Mouse (Mus musculus) kidney, embryonic 16.5 days (tissue): ENCODE measurements around the gene Acot8. TPM values are rescaled to one million over a fixed set of nuclear protein-coding genes. Genes with fewer than 3 reads are reported as not detected.

ENCODE experiments used
- ATAC-seq: fragments of 200-750 bp; cut with Nextera tagmentation; 2 replicates; pipeline ENCODE4 v1.8.0; 2017; ENCODE audit warnings: moderate TSS enrichment; ENCODE audit not compliant: low FRiP score, low TSS enrichment
- H3K27ac ChIP-seq: fragments of 300-500 bp; sonication (generic); 2 replicates; pipeline ENCODE4 v1.5.1; 2014; ENCODE audit warnings: low read length
- H3K27me3 ChIP-seq: fragments of 300-500 bp; sonication (generic); 2 replicates; pipeline ENCODE4 v1.6.1; 2014; ENCODE audit warnings: low read length, control low read depth, mixed read lengths; ENCODE audit not compliant: insufficient read depth
- H3K36me3 ChIP-seq: fragments of 300-500 bp; sonication (generic); 2 replicates; pipeline ENCODE4 v1.6.1; 2014; ENCODE audit warnings: low read length, control low read depth, mixed read lengths; ENCODE audit not compliant: insufficient read depth
- H3K4me1 ChIP-seq: fragments of 300-500 bp; sonication (generic); 2 replicates; pipeline ENCODE4 v1.6.1; 2014; ENCODE audit warnings: low read length, control low read depth, mixed read lengths; ENCODE audit not compliant: insufficient read depth
- H3K4me2 ChIP-seq: fragments of 300-500 bp; sonication (generic); replicated peaks from 2 replicates; pipeline ENCODE4 v1.6.1; 2014; ENCODE audit warnings: low read depth, low read length
- H3K4me3 ChIP-seq: fragments of 300-500 bp; sonication (generic); 2 replicates; pipeline ENCODE4 v1.5.1; 2014; ENCODE audit warnings: mild to moderate bottlenecking, low read length
- H3K9ac ChIP-seq: fragments of 300-500 bp; sonication (generic); replicated peaks from 2 replicates; pipeline ENCODE4 v1.6.1; 2014; ENCODE audit warnings: low read length
- H3K9me3 ChIP-seq: fragments of 300-500 bp; sonication (generic); 2 replicates; pipeline ENCODE4 v1.6.1; 2016; ENCODE audit warnings: low read length, control low read depth
- whole genome bisulfite sequencing: fragments of 180-500 bp; shearing (Covaris S2); extraction: QIAGEN DNeasy Blood & Tissue Kit; methylation state at CpG from one replicate; pipeline ENCODE4 v1.1.7; 2014; 5-methylcytosine and 5-hydroxymethylcytosine counted together
- polyA plus RNA-seq: library from polyadenylated mRNA; unstranded; fragments of >200 nt; fragmentation: Nextera tagmentation; extraction: Ambion mirVana; gene quantifications from 2 replicates; pipeline ENCODE4 v1.2.1, GENCODE M21; 2015

The Acot8 gene
- polyA plus RNA-seq, 1 experiment from 2014 or later = 30.8 TPM

DNA sequence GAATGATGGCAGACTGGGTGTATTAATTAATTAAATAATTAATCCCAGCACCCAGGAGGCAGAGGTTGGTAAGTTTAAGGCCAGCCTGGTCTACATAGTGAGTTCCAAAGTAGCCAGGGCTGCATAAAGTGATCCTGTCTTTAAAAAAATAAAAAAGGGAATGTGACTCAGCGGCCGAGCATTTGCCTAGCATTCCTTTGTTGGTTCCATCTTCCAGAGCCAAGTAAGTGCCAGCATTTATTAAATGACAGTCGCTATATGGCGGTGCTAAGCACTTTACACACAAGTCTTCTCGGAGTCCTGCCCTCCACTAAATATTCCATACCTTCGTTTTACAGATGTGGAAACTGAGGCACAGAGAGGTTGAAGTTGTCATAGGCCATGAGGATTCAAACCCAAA lies 28.6 kb downstream of the Acot8 start:
- no peak for ATAC-seq
- Histone ChIP-seq H3K4me2 (no peak overlapping the region), H3K36me3 (peaks cover 19% of the 10 kb centered on the region), H3K27ac (no peak overlapping the region), H3K4me3 (no peak overlapping the region), H3K9ac (no peak overlapping the region), H3K27me3 (no peaks in the 10 kb centered on the region), H3K9me3 (no peaks in the 10 kb centered on the region), H3K4me1 (peaks cover 13% of the 10 kb centered on the region)
- 81% methylated on average over 6 of the region's 6 CpGs for WGBS

DNA sequence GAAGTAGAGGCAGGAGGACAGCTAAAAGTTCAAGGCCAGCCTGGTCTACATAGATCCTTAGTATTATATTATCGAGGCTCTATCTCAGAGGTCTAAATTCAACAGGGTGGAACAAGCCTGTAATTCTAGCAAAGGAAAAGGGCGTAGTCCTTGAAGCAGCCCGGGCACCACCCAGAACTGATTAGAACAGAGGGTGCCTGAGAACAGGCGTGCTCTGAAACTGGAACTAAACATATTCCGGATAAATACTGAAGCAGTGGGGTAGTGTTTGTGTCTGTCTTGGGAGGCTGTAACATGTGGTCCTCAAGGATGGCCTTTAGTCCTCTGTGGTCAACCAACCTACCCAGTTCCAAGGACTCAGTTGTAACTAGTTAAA lies 30.7 kb downstream of the Acot8 start:
- H3K4me1 ChIP-seq = peaks cover 25% of the 10 kb centered on the region
- H3K4me2 ChIP-seq = no peak overlapping the region
- no peak overlapping the region for H3K9ac ChIP-seq
- H3K9me3 ChIP-seq = no peaks in the 10 kb centered on the region
- ATAC-seq = no peak
- no peak overlapping the region for H3K27ac ChIP-seq
- no peak overlapping the region for H3K4me3 ChIP-seq
- peaks cover 19% of the 10 kb centered on the region for H3K36me3 ChIP-seq
- 85% methylated on average over 5 of the region's 5 CpGs for WGBS
- no peaks in the 10 kb centered on the region for H3K27me3 ChIP-seq

DNA sequence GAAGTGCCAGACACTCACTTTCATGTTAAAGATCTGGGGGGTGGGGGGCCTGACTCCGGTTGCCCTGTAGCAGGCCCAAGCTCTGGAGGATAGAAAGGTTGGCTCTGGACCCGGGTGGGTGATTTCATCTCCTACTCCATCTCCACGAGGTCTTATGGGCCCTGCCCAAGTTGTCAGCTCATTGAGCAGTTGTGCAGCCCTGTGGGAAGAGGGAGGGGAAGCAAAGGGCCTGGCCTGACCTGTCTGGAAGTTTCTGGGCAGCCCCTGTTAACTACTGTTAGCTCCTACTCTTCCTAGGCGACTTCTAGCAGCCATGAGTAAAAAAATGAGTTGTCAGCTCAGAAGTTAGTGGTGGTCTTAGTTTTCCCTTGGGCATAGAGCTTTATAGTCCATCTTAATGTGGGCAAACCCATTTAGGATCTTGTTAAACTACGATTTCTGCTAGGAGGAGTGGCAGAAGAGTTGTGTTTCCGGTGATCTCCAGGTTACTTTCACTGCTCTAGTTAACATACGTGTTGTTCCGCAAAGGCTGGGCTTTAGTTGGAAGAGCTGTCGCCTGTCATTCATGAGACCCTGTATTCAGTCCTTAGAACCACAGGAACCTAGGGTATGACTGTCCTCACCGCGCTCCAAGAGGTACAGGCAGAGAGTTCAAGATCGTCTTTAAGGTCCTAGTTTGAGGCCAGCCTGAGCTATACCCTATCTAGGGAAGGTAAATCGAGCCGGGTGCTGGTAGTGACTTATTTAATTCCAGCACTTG lies 31.3 kb downstream of the Acot8 start:
- H3K9me3 ChIP-seq = no peaks in the 10 kb centered on the region
- H3K9ac ChIP-seq = no peak overlapping the region
- peaks cover 25% of the 10 kb centered on the region for H3K4me1 ChIP-seq
- no peak overlapping the region for H3K27ac ChIP-seq
- H3K27me3 ChIP-seq = no peaks in the 10 kb centered on the region
- peaks cover 19% of the 10 kb centered on the region for H3K36me3 ChIP-seq
- WGBS = 82% methylated on average over 14 of the region's 14 CpGs
- H3K4me2 ChIP-seq = no peak overlapping the region
- no peak for ATAC-seq
- H3K4me3 ChIP-seq = no peak overlapping the region

GRCm38 (mm10) chr2:164771123-164771522 lies 33.6 kb downstream of the Acot8 start:
- ATAC-seq = no peak
- H3K4me1 ChIP-seq = peaks cover 25% of the 10 kb centered on the region
- H3K27ac ChIP-seq = no peak overlapping the region
- H3K36me3 ChIP-seq = peaks cover 34% of the 10 kb centered on the region
- H3K9me3 ChIP-seq = no peaks in the 10 kb centered on the region
- peak overlapping the region; percentile 75 for H3K4me2 ChIP-seq
- H3K27me3 ChIP-seq = no peaks in the 10 kb centered on the region
- WGBS = 70% methylated on average over 8 of the region's 8 CpGs
- H3K9ac ChIP-seq = peak overlapping the region; percentile 87
- peak overlapping the region; percentile 86 for H3K4me3 ChIP-seq

GRCm38 (mm10) chr2:164770279-164770678 lies 34.4 kb downstream of the Acot8 start:
- no peak for ATAC-seq
- 1% methylated on average over 15 of the region's 15 CpGs for WGBS
- peak overlapping the region; percentile 71; the same call in 1 of the 2 replicates for H3K27ac ChIP-seq

DNA sequence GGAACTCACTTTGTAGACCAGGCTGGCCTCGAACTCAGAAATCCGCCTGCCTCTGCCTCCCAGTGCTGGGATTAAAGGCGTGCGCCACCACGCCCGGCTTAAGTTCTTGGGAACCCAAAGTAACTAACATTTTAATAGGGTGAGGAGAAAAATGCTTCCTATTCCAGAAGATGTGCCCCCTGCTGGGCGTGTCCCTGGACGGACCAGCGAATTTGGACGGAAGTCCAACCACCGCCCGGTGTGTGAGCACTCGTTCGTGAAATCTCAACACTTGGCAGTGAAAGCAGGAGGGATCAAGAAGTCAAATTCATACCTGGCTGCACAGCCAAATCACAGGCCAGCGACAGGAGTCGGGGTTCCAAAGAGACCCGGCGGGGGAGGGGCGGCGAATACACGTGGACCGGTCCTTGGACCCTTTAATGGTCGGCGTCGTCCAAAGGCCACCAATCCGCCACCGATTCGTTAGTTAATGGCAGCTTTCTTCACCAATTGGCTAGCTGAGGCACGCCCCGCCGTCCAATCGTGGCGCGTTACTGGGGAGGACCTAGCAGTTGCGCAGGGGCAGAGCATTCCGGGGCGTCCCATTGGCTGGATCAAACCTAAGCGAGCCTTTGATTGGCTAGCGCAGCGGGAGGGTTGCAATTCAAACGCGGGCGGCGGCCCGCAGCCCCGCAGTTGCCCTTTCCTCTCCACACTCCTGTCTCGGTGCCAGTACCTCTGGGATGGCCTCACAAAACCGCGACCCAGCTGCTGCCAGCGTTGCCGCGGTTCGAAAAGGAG lies 35.2 kb downstream of the Acot8 start, which contains the start of gene Ube2c:
TSS of gene Ube2c (plus strand) at position 641 of the 780 bp plus-strand sequence.
- H3K9ac ChIP-seq = peak within 1 kb of the TSS; percentile 87
- no peaks in the 10 kb centered on the region for H3K27me3 ChIP-seq
- ATAC-seq = peak; percentile 99
- peak within 1 kb of the TSS; percentile 71 for H3K27ac ChIP-seq
- peaks cover 46% of the 10 kb centered on the region for H3K36me3 ChIP-seq
- WGBS = under 1% methylated on average over 53 of the region's 53 CpGs
- H3K4me2 ChIP-seq = peak within 1 kb of the TSS; percentile 75
- H3K9me3 ChIP-seq = no peaks in the 10 kb centered on the region
- H3K4me1 ChIP-seq = peaks cover 25% of the 10 kb centered on the region
- H3K4me3 ChIP-seq = peak within 1 kb of the TSS; percentile 86

More at GRCm38 (mm10) chr2:164770279-164770678, 34.4 kb downstream of the Acot8 start:
- peaks cover 25% of the 10 kb centered on the region for H3K4me1 ChIP-seq
- H3K27me3 ChIP-seq = no peaks in the 10 kb centered on the region
- peak overlapping the region; percentile 87 for H3K9ac ChIP-seq
- H3K4me3 ChIP-seq = peak overlapping the region; percentile 86
- peak overlapping the region; percentile 75 for H3K4me2 ChIP-seq
- peaks cover 39% of the 10 kb centered on the region for H3K36me3 ChIP-seq
- no peaks in the 10 kb centered on the region for H3K9me3 ChIP-seq

DNA sequence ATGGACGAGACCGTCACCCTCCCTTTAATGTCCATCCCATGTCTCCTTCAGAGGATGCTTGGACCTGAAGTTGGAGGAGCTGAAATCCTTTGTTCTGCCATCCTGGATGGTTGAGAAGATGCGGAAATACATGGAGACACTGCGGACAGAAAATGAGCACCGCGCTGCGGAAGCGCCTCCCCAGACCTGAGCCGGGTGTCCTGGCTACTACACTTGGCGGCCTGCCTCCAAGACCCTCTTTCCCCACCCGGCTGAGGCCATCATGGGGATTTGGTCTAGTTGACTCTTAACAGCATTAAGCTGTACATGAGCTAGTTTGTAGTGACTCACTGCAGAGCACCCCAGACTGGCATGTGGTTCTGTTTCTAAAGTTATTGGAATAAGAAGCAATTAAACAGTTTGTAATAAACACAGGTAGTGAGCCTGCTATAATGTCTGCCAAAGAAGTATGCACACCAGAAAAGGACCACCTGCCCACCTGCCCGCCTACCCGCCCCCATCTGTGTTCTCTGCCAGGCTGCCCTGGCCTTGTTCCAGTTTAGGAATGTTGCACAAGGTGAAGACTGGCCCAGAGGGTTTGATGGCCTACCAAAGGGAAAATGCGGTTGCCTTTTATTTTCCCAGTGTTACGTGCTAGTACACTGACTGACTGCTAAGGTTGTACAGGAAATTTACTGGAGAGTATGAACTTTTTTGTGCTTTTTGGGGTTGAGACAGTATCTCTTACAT lies 36.7 kb downstream of the Acot8 start:
- H3K4me2 ChIP-seq = no peak overlapping the region
- no peaks in the 10 kb centered on the region for H3K9me3 ChIP-seq
- H3K9ac ChIP-seq = no peak overlapping the region
- ATAC-seq = no peak
- peaks cover 25% of the 10 kb centered on the region for H3K4me1 ChIP-seq
- 0 out of 2 replicates have a peak overlapping the region, but pooled peaks have one; percentile 17 for H3K27ac ChIP-seq
- no peaks in the 10 kb centered on the region for H3K27me3 ChIP-seq
- peaks cover 50% of the 10 kb centered on the region for H3K36me3 ChIP-seq
- no peak overlapping the region for H3K4me3 ChIP-seq
- WGBS = 92% methylated on average over 15 of the region's 15 CpGs

DNA sequence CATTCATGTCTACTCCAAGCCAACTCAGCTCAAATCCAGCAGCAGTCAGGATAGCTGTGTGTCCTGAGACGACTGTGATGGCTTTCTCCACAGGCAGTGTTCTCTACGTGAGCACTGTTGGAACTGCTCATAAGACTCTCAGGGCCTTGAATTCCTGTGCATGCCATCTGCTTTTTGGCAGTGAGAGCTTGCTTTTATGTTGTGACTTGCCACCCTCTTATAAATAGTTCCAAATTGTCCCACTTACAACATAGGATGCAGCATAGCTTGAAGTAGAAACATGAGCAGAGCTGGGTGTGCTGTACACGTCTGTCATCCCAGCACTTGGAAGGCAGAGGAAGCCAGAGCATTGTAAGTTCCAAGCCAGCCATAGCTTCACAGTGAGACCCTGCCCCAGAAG lies 38.8 kb downstream of the Acot8 start:
- Histone ChIP-seq H3K4me2 (no peak overlapping the region), H3K4me3 (no peak overlapping the region), H3K4me1 (peaks cover 9% of the 10 kb centered on the region), H3K9ac (no peak overlapping the region), H3K9me3 (no peaks in the 10 kb centered on the region), H3K27ac (no peak overlapping the region), H3K27me3 (no peaks in the 10 kb centered on the region), H3K36me3 (peaks cover 55% of the 10 kb centered on the region)
- 86% methylated on average over 3 of the region's 3 CpGs for WGBS
- no peak for ATAC-seq

GRCm38 (mm10) chr2:164762593-164762992 lies 42.1 kb downstream of the Acot8 start:
- 88% methylated on average over 7 of the region's 7 CpGs for WGBS
- no peaks in the 10 kb centered on the region for H3K27me3 ChIP-seq
- H3K4me2 ChIP-seq = no peak overlapping the region
- H3K27ac ChIP-seq = no peak overlapping the region
- H3K4me1 ChIP-seq = no peaks in the 10 kb centered on the region
- H3K36me3 ChIP-seq = peaks cover 83% of the 10 kb centered on the region
- no peak overlapping the region for H3K4me3 ChIP-seq
- no peak for ATAC-seq
- H3K9ac ChIP-seq = no peak overlapping the region
- no peaks in the 10 kb centered on the region for H3K9me3 ChIP-seq
